Mouse (Mus musculus): ENCODE measurements at regions not wholly inside any gene's neighbourhood (a gene's known extent, or its start where the extent isn't known, plus 50 kb on each side); places are given as distances from the start of the nearest gene placed in this dataset. TPM values are rescaled to one million over a fixed set of nuclear protein-coding genes. Genes with fewer than 3 reads are reported as not detected.
"Not testable (repeated sequence)": the region's sequence is repeated elsewhere in the genome, so short reads cannot be mapped to it uniquely, and the experiment has no call there.

- Histone ChIP-seq H3K36me3 (replicated peaks; ENCODE audit: control insufficient read depth, insufficient read depth, low read length) (no peaks in the 10 kb centered on the region), H3K9me3 (replicated peaks; ENCODE audit: control insufficient read depth, low read length) (0 out of 2 replicates have a peak, but pooled peaks cover 5% of the 10 kb centered on the region), H3K27me3 (ENCODE audit: control insufficient read depth, insufficient read depth, low read length) (no peaks in the 10 kb centered on the region), H3K9ac (replicated peaks; ENCODE audit: low read depth, low read length) (no peak overlapping the region), H3K4me2 (ENCODE audit: low read depth, low read length) (no peak overlapping the region), H3K27ac (ENCODE audit: low read depth) (no peak overlapping the region), H3K4me1 (ENCODE audit: control insufficient read depth, insufficient read depth) (peaks cover 5% of the 10 kb centered on the region), H3K4me3 (ENCODE audit: low read depth, low read length) (no peak overlapping the region)
- DNase-seq (ENCODE audit: low spot score) (no peak), ATAC-seq (ENCODE audit: insufficient read depth, low read depth) (no peak)
- TF ChIP-seq EP300 (IDR thresholded peaks at IDR 0.05; ENCODE audit: low read depth) (no peak), CTCF (IDR thresholded peaks at IDR 0.05; ENCODE audit: low read depth) (0 out of 2 replicates have a peak, but pooled peaks have one; percentile 8)
Observed at GRCm38 (mm10) chr7:113705929-113706328, 59.9 kb upstream of the Spon1 start.

- Histone ChIP-seq H3K4me3 (ENCODE audit: low read depth, low read length) (no peak overlapping the region), H3K4me2 (ENCODE audit: low read depth, low read length) (no peak overlapping the region), H3K36me3 (replicated peaks; ENCODE audit: control insufficient read depth, insufficient read depth, low read length) (no peaks in the 10 kb centered on the region), H3K27ac (ENCODE audit: low read depth) (no peak overlapping the region), H3K9me3 (replicated peaks; ENCODE audit: control insufficient read depth, low read length) (0 out of 2 replicates have a peak, but pooled peaks cover 5% of the 10 kb centered on the region), H3K27me3 (ENCODE audit: control insufficient read depth, insufficient read depth, low read length) (no peaks in the 10 kb centered on the region), H3K9ac (replicated peaks; ENCODE audit: low read depth, low read length) (no peak overlapping the region), H3K4me1 (ENCODE audit: control insufficient read depth, insufficient read depth) (no peaks in the 10 kb centered on the region)
- ATAC-seq (ENCODE audit: insufficient read depth, low read depth) (no peak), DNase-seq (ENCODE audit: low spot score) (no peak)
- WGBS: 70% methylated on average over 2 of the region's 2 CpGs
- TF ChIP-seq EP300 (IDR thresholded peaks at IDR 0.05; ENCODE audit: low read depth): no peak
- no peak for TF ChIP-seq CTCF (IDR thresholded peaks at IDR 0.05; ENCODE audit: low read depth)
Observed at GRCm38 (mm10) chr7:113707596-113707995, 58.2 kb upstream of the Spon1 start.

- no peaks in the 10 kb centered on the region for H3K27me3 ChIP-seq (ENCODE audit: control insufficient read depth, insufficient read depth, low read length)
- H3K4me3 ChIP-seq (ENCODE audit: low read depth, low read length): no peak overlapping the region
- no peak overlapping the region for H3K27ac ChIP-seq (ENCODE audit: low read depth)
- no peak for DNase-seq (ENCODE audit: low spot score)
- WGBS: 85% methylated on average over 2 of the region's 2 CpGs
- no peak for ATAC-seq (ENCODE audit: insufficient read depth, low read depth)
- H3K36me3 ChIP-seq (replicated peaks; ENCODE audit: control insufficient read depth, insufficient read depth, low read length): no peaks in the 10 kb centered on the region
- H3K9ac ChIP-seq (replicated peaks; ENCODE audit: low read depth, low read length): no peak overlapping the region
- TF ChIP-seq EP300 (IDR thresholded peaks at IDR 0.05; ENCODE audit: low read depth) (no peak), CTCF (IDR thresholded peaks at IDR 0.05; ENCODE audit: low read depth) (no peak)
- H3K9me3 ChIP-seq (replicated peaks; ENCODE audit: control insufficient read depth, low read length): 0 out of 2 replicates have a peak, but pooled peaks cover 3% of the 10 kb centered on the region
- H3K4me1 ChIP-seq (ENCODE audit: control insufficient read depth, insufficient read depth): no peaks in the 10 kb centered on the region
- no peak overlapping the region for H3K4me2 ChIP-seq (ENCODE audit: low read depth, low read length)
Observed at GRCm38 (mm10) chr7:113710541-113711270, 55.1 kb upstream of the Spon1 start.

GRCm38 (mm10) chr7:113711356-113711755 lies 54.4 kb upstream of the Spon1 start:
- H3K27me3 ChIP-seq (ENCODE audit: control insufficient read depth, insufficient read depth, low read length); ATAC-seq (ENCODE audit: insufficient read depth, low read depth); H3K9ac ChIP-seq (replicated peaks; ENCODE audit: low read depth, low read length); H3K4me2 ChIP-seq (ENCODE audit: low read depth, low read length); H3K27ac ChIP-seq (ENCODE audit: low read depth); DNase-seq (ENCODE audit: low spot score); H3K9me3 ChIP-seq (replicated peaks; ENCODE audit: control insufficient read depth, low read length); H3K4me1 ChIP-seq (ENCODE audit: control insufficient read depth, insufficient read depth); H3K4me3 ChIP-seq (ENCODE audit: low read depth, low read length); H3K36me3 ChIP-seq (replicated peaks; ENCODE audit: control insufficient read depth, insufficient read depth, low read length): not testable (repeated sequence)
- WGBS: 72% methylated on average over 3 of the region's 3 CpGs

Small RNA genes lying in the stretch of these regions (microRNA-seq; reads per million reads assigned to microRNA genes)
- gene Gm23700: not detected
